Mouse (Mus musculus) lung, postnatal 25 days (tissue): ENCODE measurements around the gene Tmem170.

Source experiments
- DNase-seq: peaks from one replicate; pipeline ENCODE4 v3.0.0; 2022; ENCODE audit warnings: low spot score

The Tmem170 gene

DNA sequence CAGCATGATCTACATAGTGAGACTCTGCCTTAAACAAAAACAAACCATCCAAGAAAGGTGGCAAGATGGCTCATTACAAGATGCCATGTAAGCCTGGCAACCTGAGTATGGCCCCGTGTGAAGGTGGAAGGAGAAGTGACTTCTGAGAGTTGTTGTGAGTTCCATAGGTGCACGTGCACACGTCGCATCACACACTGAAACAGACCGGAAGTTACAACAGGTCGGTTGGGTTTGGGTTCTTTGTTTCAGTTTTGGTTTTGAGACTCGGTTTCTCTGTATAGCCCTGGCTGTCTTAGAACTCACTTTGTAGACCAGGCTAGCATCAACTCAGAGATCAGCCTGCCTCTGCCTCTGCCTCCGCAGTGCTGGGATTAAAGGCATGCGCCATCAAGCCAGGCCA lies 62.7 kb downstream of the Tmem170 start:
- no peak for DNase-seq
